Mouse (Mus musculus) C2C12 (cell line): ENCODE measurements around the gene Zfhx3. TPM values are rescaled to one million over a fixed set of nuclear protein-coding genes. Genes with fewer than 3 reads are reported as not detected.

Source experiments
- H3K27me3 ChIP-seq: one replicate; pipeline ENCODE4 v1.6.1; 2011; ENCODE audit not compliant: control insufficient read depth, insufficient read depth, insufficient read length
- H3K36me3 ChIP-seq: one replicate; pipeline ENCODE4 v1.6.1; 2011; ENCODE audit not compliant: control insufficient read depth, insufficient read depth
- H3K4me3 ChIP-seq: one replicate; pipeline ENCODE4 v1.5.1; 2011; ENCODE audit warnings: mild to moderate bottlenecking, control low read depth; ENCODE audit not compliant: poor library complexity, insufficient read depth, severe bottlenecking
- H3K79me2 ChIP-seq: one replicate; pipeline ENCODE4 v1.6.1; 2011; ENCODE audit not compliant: control insufficient read depth, insufficient read depth
- H3K79me3 ChIP-seq: one replicate; pipeline ENCODE4 v1.6.1; 2011; ENCODE audit warnings: low read depth, control low read depth
- H3ac ChIP-seq: one replicate; pipeline ENCODE3; 2011; ENCODE audit warnings: low read depth; ENCODE audit not compliant: control insufficient read depth, insufficient read length
- CEBPB ChIP-seq: IDR thresholded peaks from one replicate; pipeline ENCODE4 v1.6.1; 2011; ENCODE audit warnings: low read depth, mild to moderate bottlenecking, control low read depth, moderate library complexity
- CTCF ChIP-seq: IDR thresholded peaks from one replicate; pipeline ENCODE4 v1.5.1; 2011; ENCODE audit not compliant: control insufficient read depth, insufficient read depth, insufficient read length
- FOSL1 ChIP-seq: IDR thresholded peaks from one replicate; pipeline ENCODE4 v1.8.0; 2011; ENCODE audit warnings: mild to moderate bottlenecking, low read length; ENCODE audit not compliant: poor library complexity, insufficient read depth, severe bottlenecking
- MAX ChIP-seq: IDR thresholded peaks from one replicate; pipeline ENCODE4 v1.6.1; 2011; ENCODE audit warnings: mild to moderate bottlenecking, control low read depth
- MYOD1 ChIP-seq: IDR thresholded peaks from one replicate; pipeline ENCODE4 v1.6.1; 2011; ENCODE audit warnings: low read depth; ENCODE audit not compliant: control insufficient read depth, insufficient read length
- MYOG ChIP-seq: IDR thresholded peaks from one replicate; pipeline ENCODE4 v1.6.1; 2011; ENCODE audit not compliant: control insufficient read depth, insufficient read length; ENCODE audit errors: extremely low read depth
- USF1 ChIP-seq: IDR thresholded peaks from one replicate; pipeline ENCODE4 v1.6.1; 2011; ENCODE audit warnings: low read depth, mild to moderate bottlenecking, control low read depth, moderate library complexity
- polyA plus RNA-seq: library from polyadenylated mRNA; unstranded; fragments of >200 nt; fragmentation: generic; extraction: Trizol; gene quantifications from one replicate; pipeline ENCODE4 v1.2.1, GENCODE M21; 2012; ENCODE audit warnings: missing spikeins

Zfhx3 gene
- polyA plus RNA-seq, 1 experiment, result 4.3 TPM

DNA sequence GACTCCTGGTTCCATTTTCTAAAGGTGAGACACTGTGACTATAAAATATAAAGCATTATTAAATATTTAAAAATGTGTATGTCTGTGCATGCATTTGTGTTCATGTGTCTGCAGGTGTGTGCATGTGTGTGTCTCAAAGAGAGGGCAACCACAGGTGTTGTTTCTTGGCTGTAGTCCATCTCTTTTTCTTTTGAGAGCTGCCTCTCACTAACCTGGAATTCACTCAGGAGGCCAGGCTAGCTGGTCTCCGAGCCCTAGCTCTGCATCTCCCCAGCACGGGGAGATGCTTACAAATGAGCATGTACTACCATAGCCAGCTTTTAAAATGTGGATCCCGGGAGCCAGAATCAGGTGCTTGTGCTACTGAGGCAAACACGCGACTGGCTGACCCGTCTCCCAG is 124.7 kb downstream of the Zfhx3 start:
- no peaks in the 10 kb centered on the region for H3K79me3 ChIP-seq
- H3ac ChIP-seq, result no peak overlapping the region
- no peak for TF ChIP-seq USF1
- no peak for TF ChIP-seq CTCF
- TF ChIP-seq FOSL1, result no peak
- TF ChIP-seq MAX, result no peak
- TF ChIP-seq MYOG, result no peak
- TF ChIP-seq CEBPB, result no peak
- TF ChIP-seq MYOD1, result no peak
- no peak overlapping the region for H3K4me3 ChIP-seq
- no peaks in the 10 kb centered on the region for H3K27me3 ChIP-seq
- no peaks in the 10 kb centered on the region for H3K36me3 ChIP-seq
- no peaks in the 10 kb centered on the region for H3K79me2 ChIP-seq

DNA sequence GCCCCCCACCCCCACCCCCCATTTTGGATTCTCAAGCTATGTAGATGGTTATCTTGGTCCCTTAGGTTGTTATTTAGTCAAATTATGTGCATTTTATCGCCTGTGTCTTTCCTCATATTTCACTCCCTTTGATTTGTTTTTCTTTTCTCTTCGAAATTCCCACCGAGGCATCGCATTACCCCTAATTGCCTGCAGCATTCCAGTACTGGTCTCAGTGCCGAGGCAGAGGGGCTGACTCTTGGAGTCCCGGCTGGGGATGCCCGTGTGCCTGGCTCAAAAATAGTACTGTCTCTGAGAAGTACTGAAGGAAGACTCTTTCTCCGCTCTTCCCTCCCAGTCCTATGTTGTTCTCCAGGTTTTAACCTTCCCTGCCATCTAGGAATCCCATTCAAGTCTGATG is 125.8 kb downstream of the Zfhx3 start:
- TF ChIP-seq MYOD1 (no peak), CEBPB (no peak), MAX (no peak), USF1 (no peak), MYOG (no peak)
- Histone ChIP-seq H3K4me3 (no peak overlapping the region), H3K27me3 (no peaks in the 10 kb centered on the region), H3ac (no peak overlapping the region), H3K36me3 (no peaks in the 10 kb centered on the region), H3K79me2 (no peaks in the 10 kb centered on the region), H3K79me3 (no peaks in the 10 kb centered on the region)

DNA sequence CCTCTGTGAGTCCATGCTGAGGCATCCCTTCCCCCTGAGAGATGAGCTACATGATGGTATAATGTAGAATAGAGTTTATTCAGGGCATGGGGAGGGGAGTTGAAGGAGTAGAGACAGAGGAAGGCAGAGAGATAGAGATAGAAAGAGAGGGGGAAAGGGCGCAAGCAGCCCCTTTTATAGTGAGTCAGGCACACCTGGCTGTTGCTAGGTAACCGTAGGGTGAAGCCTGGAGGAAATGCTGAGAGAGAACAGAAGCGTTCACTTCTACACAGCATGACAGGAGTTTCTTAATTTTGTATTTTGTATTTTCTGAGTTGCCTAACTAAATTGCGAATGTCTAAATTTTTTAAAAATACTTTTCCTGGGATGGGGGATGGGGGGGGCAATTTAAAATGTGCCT is 128.0 kb downstream of the Zfhx3 start:
- no peak overlapping the region for H3K4me3 ChIP-seq
- no peaks in the 10 kb centered on the region for H3K36me3 ChIP-seq
- H3K79me2 ChIP-seq, result no peaks in the 10 kb centered on the region
- TF ChIP-seq FOSL1 (no peak), CTCF (no peak), MYOG (no peak), USF1 (no peak), MYOD1 (no peak), MAX (no peak), CEBPB (no peak)
- H3K27me3 ChIP-seq, result no peaks in the 10 kb centered on the region
- no peak overlapping the region for H3ac ChIP-seq
- no peaks in the 10 kb centered on the region for H3K79me3 ChIP-seq

DNA sequence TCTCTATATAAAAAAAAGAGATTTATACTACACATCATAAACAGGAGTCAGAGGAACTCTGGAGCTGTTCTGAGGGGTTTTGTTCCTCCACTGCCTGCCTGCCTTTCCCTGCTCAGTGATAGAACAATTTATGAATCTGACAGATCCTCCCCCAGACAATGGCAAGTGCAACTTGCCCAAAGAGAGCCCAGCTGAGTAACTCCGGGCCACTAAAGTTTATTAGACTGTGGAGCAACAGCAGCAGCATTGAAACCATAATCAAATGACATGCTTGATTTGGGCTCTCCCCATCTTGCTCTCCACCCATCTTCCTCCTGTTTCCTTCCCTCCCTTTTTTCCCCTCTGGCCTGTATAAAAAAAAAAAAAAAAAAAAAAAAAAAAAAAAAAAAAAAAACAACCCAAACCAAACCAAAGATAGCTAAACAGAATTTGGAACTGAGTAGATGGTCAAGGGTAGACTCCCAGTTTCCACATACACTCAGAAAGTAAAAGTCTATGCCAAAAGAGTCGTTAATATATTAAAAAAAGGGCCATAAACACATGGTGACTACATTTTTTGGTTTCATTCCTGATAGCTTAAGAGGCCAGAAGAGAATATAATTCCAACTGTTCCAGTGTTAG is 129.8 kb downstream of the Zfhx3 start:
- Histone ChIP-seq H3K36me3 (no peaks in the 10 kb centered on the region), H3K79me3 (no peaks in the 10 kb centered on the region), H3ac (no peak overlapping the region), H3K27me3 (no peaks in the 10 kb centered on the region), H3K4me3 (no peak overlapping the region), H3K79me2 (no peaks in the 10 kb centered on the region)
- TF ChIP-seq MYOG (no peak), MYOD1 (no peak), FOSL1 (no peak), CEBPB (no peak), USF1 (no peak), CTCF (no peak), MAX (no peak)

DNA sequence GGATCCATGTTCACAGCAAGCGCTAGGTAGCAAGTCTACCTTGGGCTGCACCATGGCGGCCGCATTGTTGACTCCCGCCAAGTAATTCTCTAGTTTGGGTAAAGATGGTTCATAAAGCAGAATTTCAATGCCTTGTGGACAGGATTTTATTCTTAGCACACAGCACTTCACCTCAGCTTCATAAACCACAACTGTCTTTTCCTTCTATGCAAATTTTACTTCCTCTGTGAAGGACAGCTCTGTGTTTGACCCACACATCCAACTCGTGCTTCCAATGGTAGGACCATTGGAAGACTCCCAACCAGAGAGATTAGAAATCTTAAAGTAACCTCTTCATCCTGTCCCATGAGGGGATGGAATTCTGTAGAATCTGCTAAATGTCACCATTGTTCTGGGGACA is 130.4 kb downstream of the Zfhx3 start:
- no peaks in the 10 kb centered on the region for H3K79me2 ChIP-seq
- H3K79me3 ChIP-seq, result no peaks in the 10 kb centered on the region
- H3K4me3 ChIP-seq, result no peak overlapping the region
- H3ac ChIP-seq, result no peak overlapping the region
- H3K27me3 ChIP-seq, result no peaks in the 10 kb centered on the region
- no peak for TF ChIP-seq MYOG
- TF ChIP-seq CEBPB, result no peak
- TF ChIP-seq FOSL1, result no peak
- no peak for TF ChIP-seq MYOD1
- no peak for TF ChIP-seq CTCF
- TF ChIP-seq MAX, result no peak
- no peak for TF ChIP-seq USF1
- H3K36me3 ChIP-seq, result no peaks in the 10 kb centered on the region

DNA sequence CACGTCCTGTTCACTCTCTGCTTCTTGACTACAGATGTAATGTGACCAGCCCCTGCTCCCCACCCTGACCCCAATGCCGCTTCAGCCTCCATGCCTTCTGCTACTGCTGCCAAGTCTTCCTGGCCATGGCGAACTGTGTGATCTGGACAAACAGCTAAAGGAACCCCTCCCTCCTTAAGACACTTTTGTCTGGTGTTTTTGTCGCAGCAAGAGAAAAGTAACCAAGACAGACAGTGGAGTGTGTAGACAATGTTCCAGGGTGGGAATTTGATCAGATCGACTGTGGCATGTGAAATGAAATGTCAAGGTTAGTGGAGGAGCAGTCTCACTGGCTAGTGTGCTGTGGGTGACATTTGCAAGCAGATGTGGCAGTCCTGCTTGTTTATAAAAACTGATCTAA is 132.7 kb downstream of the Zfhx3 start:
- TF ChIP-seq MYOD1 (no peak), FOSL1 (no peak), CTCF (no peak), CEBPB (no peak), USF1 (no peak), MAX (no peak), MYOG (no peak)
- H3K36me3 ChIP-seq, result no peaks in the 10 kb centered on the region
- no peaks in the 10 kb centered on the region for H3K79me2 ChIP-seq
- no peak overlapping the region for H3ac ChIP-seq
- H3K27me3 ChIP-seq, result no peaks in the 10 kb centered on the region
- no peaks in the 10 kb centered on the region for H3K79me3 ChIP-seq
- no peak overlapping the region for H3K4me3 ChIP-seq
